20 mouse cellular contexts compared by ENCODE assay signal in the genomic region with DNA sequence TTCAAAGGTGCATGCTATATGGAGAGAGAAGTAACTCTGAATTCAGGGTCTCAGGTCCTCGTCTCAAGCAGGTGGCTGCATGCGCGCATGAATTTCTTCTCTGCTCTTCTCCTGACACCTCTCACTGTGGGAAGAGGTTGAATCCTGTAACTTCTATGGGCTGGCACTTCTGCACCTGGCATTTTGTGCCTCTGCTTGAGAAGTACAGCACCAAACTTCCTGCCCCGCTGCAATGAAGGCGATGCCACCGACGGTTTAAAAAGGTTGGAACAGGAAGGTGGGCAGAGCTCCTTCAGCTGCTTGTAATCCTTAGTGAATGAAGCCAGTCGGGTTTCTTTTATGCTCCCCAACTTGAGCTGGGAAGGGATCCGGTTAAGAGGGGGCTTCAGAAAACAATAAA.
"Had no signal": no experiment of that assay in that cellular context is flagged by ENCODE, and none has a peak within 500 bp of the region (broad histone marks: within the 10 kb centered on the region; RNA-seq: fewer than 3 reads in every experiment).

No protein-coding gene starts in this region.

- DNase-seq: kidney, adult 11 months; kidney, adult 8-10 months; kidney, postnatal 10 days; kidney, postnatal 36 days; left cerebral cortex, postnatal 4 days; liver, postnatal 0 days; lung, embryonic 14.5 days; right cerebral cortex, adult 18-20 months; right cerebral cortex, postnatal 14 days; right cerebral cortex, postnatal 4 days had no signal

- H3K4me3 ChIP-seq: intestine, embryonic 15.5 days; kidney, embryonic 15.5 days; limb, embryonic 12.5 days; limb, embryonic 15.5 days; megakaryocyte, embryonic 14.5 days; midbrain, embryonic 10.5 days; midbrain, embryonic 13.5 days; myocyte; neural tube, embryonic 13.5 days had no signal

- H3K27ac ChIP-seq: intestine, embryonic 15.5 days; kidney, embryonic 15.5 days; limb, embryonic 12.5 days; limb, embryonic 15.5 days; liver, embryonic 14.5 days; midbrain, embryonic 10.5 days; midbrain, embryonic 13.5 days; neural tube, embryonic 13.5 days had no signal

- H3K27me3 ChIP-seq: intestine, embryonic 15.5 days; kidney, embryonic 15.5 days; limb, embryonic 12.5 days; limb, embryonic 15.5 days; megakaryocyte, embryonic 14.5 days had no signal
